Mouse (Mus musculus) heart, embryonic 15.5 days (tissue): ENCODE data around the gene Zscan4d. TPM values are rescaled to one million over a fixed set of nuclear protein-coding genes. Genes with fewer than 3 reads are reported as not detected.
"Not testable (repeated sequence)": the region's sequence is repeated elsewhere in the genome, so short reads cannot be mapped to it uniquely, and the experiment has no call there.

Source experiments
- ATAC-seq: fragments of 200-750 bp; cut with Nextera tagmentation; replicated peaks from 2 replicates; pipeline ENCODE4 v1.8.0; 2017; ENCODE audit warnings: low read depth, moderate TSS enrichment; ENCODE audit not compliant: insufficient number of reproducible peaks, insufficient read depth, low FRiP score
- H3K27ac ChIP-seq: fragments of 300-500 bp; sonication (generic); 2 replicates; pipeline ENCODE4 v1.5.1; 2015; ENCODE audit warnings: mild to moderate bottlenecking, inconsistent platforms
- H3K27me3 ChIP-seq: fragments of 300-500 bp; sonication (generic); 2 replicates; pipeline ENCODE4 v1.6.1; 2015; ENCODE audit warnings: inconsistent platforms
- H3K36me3 ChIP-seq: fragments of 300-500 bp; sonication (generic); 2 replicates; pipeline ENCODE4 v1.6.1; 2015; ENCODE audit warnings: mild to moderate bottlenecking, inconsistent platforms
- H3K4me1 ChIP-seq: fragments of 300-500 bp; sonication (generic); replicated peaks from 2 replicates; pipeline ENCODE4 v1.6.1; 2015; ENCODE audit warnings: inconsistent platforms
- H3K4me2 ChIP-seq: fragments of 300-500 bp; sonication (generic); 2 replicates; pipeline ENCODE4 v1.6.1; 2015; ENCODE audit warnings: inconsistent platforms, mild to moderate bottlenecking, moderate library complexity
- H3K4me3 ChIP-seq: fragments of 300-500 bp; sonication (generic); 2 replicates; pipeline ENCODE4 v1.5.1; 2015; ENCODE audit warnings: mild to moderate bottlenecking, inconsistent platforms
- H3K9ac ChIP-seq: fragments of 300-500 bp; sonication (generic); 2 replicates; pipeline ENCODE4 v1.6.1; 2015; ENCODE audit warnings: mild to moderate bottlenecking, inconsistent platforms
- H3K9me3 ChIP-seq: fragments of 300-500 bp; sonication (generic); replicated peaks from 2 replicates; pipeline ENCODE4 v1.6.1; 2016; ENCODE audit warnings: inconsistent platforms
- WGBS: fragments of 180-500 bp; shearing (Covaris S2); methylation state at CpG from one replicate; pipeline ENCODE4 v1.1.7; 2015; ENCODE audit warnings: mixed read lengths; 5-methylcytosine and 5-hydroxymethylcytosine counted together
- polyA plus RNA-seq: library from polyadenylated mRNA; unstranded; fragments of >200 nt; fragmentation: Nextera tagmentation; extraction: Ambion mirVana; gene quantifications from 2 replicates; pipeline ENCODE4 v1.2.1, GENCODE M21; 2015

Gene Zscan4d
- polyA plus RNA-seq: not detected in 2 replicates

DNA sequence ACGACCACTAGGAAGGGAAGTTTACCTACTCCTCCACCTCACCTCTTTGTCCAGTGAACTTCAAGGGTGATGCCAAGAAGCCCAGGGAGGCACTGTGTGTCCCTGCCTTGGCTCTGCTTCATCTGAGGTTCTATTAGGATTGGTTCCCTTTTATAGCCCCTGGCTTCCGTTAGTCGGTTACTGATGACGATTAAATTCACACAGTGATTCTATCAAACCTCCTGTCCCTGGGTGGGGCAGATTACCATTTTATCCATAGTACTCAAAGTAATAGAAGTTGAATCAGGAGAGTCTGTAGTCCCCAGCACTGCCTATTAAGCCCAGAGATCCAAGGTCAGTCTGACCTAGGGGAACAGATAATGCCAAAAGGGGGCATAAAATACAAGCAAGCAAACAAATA, at the start of gene Zscan4d:
TSS of gene Zscan4d (minus strand) at position 101 of the 400 bp plus-strand sequence.
- H3K9ac ChIP-seq, H3K9me3 ChIP-seq, H3K4me1 ChIP-seq, H3K27ac ChIP-seq, H3K36me3 ChIP-seq, H3K4me3 ChIP-seq, H3K4me2 ChIP-seq, H3K27me3 ChIP-seq, ATAC-seq: not testable (repeated sequence)
- 71% methylated on average over 4 of the region's 4 CpGs for WGBS

DNA sequence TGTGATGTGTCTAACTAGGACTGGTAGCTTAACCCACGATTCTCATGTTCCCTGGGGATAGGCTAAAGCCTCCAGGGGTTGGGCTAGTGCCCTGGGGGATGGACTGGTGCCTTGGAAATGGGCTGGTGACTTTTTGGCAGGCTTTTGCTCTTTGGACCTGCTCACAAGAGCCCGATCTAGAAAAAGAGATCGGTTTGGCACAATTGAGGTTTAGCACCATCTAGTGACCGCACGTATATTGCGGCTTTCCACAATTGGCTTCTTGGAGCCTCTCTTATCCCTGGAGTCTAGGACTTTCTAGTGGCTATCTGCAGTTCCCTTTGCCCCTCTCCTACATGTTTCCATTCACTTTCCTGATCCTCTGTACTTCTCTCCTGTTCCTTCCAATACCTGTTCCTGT, 7.9 kb downstream of the Zscan4d start:
- H3K36me3 ChIP-seq, ATAC-seq, H3K4me2 ChIP-seq, H3K27me3 ChIP-seq, H3K27ac ChIP-seq, H3K4me3 ChIP-seq, H3K4me1 ChIP-seq, H3K9me3 ChIP-seq, H3K9ac ChIP-seq: not testable (repeated sequence)
- 22% methylated on average over 6 of the region's 6 CpGs for WGBS

Other genes with a start within 250 kb of the Zscan4d start
- not detected in 2 replicates for gene Zscan4c, start 160.4 kb downstream of the Zscan4d start, polyA plus RNA-seq
- gene Zscan4-ps1, start 96.5 kb downstream of the Zscan4d start, polyA plus RNA-seq: not detected in 2 replicates
- not detected in 2 replicates for gene Zscan4e, start 144.5 kb upstream of the Zscan4d start, polyA plus RNA-seq
- gene Zscan4f, start 231.8 kb upstream of the Zscan4d start, polyA plus RNA-seq: not detected in 2 replicates